Mouse (Mus musculus) erythroblast, embryonic 14.5 days (primary cell): ENCODE measurements around the gene Camk2b. TPM values are rescaled to one million over a fixed set of nuclear protein-coding genes. Genes with fewer than 3 reads are reported as not detected.
"Not testable (repeated sequence)": the region's sequence is repeated elsewhere in the genome, so short reads cannot be mapped to it uniquely, and the experiment has no call there.

Source experiments
- H3K27me3 ChIP-seq: 2 replicates; pipeline ENCODE4 v1.6.1; 2012; ENCODE audit warnings: inconsistent platforms; ENCODE audit not compliant: control insufficient read depth
- H3K36me3 ChIP-seq: 2 replicates; pipeline ENCODE4 v1.6.1; 2012; ENCODE audit warnings: mild to moderate bottlenecking, inconsistent platforms; ENCODE audit not compliant: control insufficient read depth
- H3K4me1 ChIP-seq: 2 replicates; pipeline ENCODE4 v1.6.1; 2012; ENCODE audit warnings: inconsistent platforms; ENCODE audit not compliant: control insufficient read depth
- H3K4me3 ChIP-seq: replicated peaks from 2 replicates; pipeline ENCODE3; 2012; ENCODE audit warnings: moderate library complexity, mild to moderate bottlenecking, inconsistent platforms
- H3K9me3 ChIP-seq: 2 replicates; pipeline ENCODE4 v1.6.1; 2012; ENCODE audit warnings: low read length, inconsistent platforms, mixed read lengths; ENCODE audit not compliant: control insufficient read depth
- GATA1 ChIP-seq: IDR thresholded peaks from 2 replicates; pipeline ENCODE4 v1.6.1; 2012; ENCODE audit warnings: low read length, inconsistent platforms, mixed read lengths
- TAL1 ChIP-seq: IDR thresholded peaks from 3 replicates; pipeline ENCODE4 v1.6.1; 2012; ENCODE audit warnings: low read length, inconsistent platforms, mixed read lengths
- polyA plus RNA-seq: library from polyadenylated mRNA; stranded (reverse); fragments of >175 nt; gene quantifications from 2 replicates; pipeline ENCODE4 v1.2.3, GENCODE M21; 2012

Camk2b gene
- polyA plus RNA-seq, 1 experiment, result not detected

DNA sequence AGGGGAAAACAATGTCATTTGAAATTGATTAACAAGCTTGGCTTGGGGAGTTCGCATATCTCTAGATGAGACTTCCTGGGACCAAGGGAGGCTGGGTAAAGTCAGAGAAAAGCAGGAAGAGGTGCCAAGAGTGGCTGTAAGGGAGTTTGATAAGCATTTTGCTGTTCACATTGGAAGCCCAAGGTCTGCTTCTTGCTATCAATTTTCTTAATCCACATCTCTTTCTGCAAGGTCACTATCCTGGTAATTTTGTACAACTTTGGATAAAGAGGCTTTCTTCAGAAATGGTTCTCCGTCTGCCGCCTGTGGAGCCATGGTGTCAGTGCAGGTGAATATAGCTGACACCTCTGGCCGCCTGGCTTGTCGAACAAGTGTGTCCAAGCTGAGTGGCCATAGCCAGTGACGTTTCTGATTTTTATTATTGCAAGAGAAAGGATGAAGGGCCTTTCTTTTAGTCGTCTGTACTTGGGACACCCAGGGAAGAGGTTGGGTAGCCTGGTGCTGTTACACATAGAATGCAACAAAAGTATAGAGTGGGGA is 111.1 kb downstream of the Camk2b start:
- H3K4me3 ChIP-seq, result peak overlapping the region; percentile 92
- peaks cover 33% of the 10 kb centered on the region for H3K4me1 ChIP-seq
- TF ChIP-seq TAL1, result no peak
- no peaks in the 10 kb centered on the region for H3K27me3 ChIP-seq
- no peaks in the 10 kb centered on the region for H3K9me3 ChIP-seq
- H3K36me3 ChIP-seq, result peaks cover 12% of the 10 kb centered on the region

DNA sequence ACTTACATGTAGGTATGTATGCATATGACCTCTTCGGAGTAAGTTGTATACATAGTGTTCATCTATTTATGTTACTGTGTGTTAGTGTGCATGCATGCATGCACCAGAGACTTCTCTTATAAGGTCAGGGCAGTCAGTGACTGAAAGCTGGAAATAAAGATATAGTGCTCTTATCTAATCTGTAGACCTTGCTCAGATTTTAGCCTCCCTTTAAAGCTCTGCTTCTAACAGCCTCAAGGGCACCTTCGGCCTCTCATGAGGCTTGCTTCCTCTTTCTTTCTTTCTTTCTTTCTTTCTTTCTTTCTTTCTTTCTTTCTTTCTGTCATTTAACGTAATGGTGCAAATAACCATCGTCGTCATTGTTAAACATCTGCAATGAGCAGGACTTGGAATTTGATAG is 111.7 kb downstream of the Camk2b start:
- H3K4me1 ChIP-seq, result peaks cover 33% of the 10 kb centered on the region
- no peak for TF ChIP-seq TAL1
- H3K4me3 ChIP-seq, result no peak overlapping the region

GRCm38 (mm10) chr11:5953130-5953765 is 112.9 kb downstream of the Camk2b start:
- Histone ChIP-seq H3K4me1 (peaks cover 31% of the 10 kb centered on the region), H3K4me3 (no peak overlapping the region), H3K27me3 (no peaks in the 10 kb centered on the region), H3K36me3 (peaks cover 5% of the 10 kb centered on the region), H3K9me3 (no peaks in the 10 kb centered on the region)
- TF ChIP-seq GATA1, result no peak
- TF ChIP-seq TAL1, result no peak

More for the DNA sequence above, 111.7 kb downstream of the Camk2b start:
- no peaks in the 10 kb centered on the region for H3K9me3 ChIP-seq
- H3K27me3 ChIP-seq, result no peaks in the 10 kb centered on the region
- peaks cover 10% of the 10 kb centered on the region for H3K36me3 ChIP-seq

DNA sequence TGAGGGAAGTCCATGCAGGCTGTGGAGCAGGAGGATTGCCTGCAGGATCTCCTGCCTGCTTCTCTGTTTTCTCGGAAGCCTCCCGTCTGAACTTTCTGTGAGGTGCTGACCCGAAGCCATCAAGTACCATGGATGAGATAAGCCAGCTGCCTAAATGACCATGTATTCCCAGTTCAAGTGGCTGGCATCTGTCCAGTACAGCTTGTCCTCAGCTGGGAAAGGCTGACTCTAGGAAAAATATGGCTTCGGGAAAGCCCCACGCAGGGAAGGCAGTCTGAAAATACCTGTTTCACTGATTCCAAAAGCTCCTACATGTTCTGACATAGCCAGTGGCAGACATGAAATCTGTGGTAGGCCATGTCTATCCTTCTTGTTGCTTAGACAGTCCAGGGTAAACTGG is 113.7 kb downstream of the Camk2b start:
- TF ChIP-seq TAL1, result no peak
- TF ChIP-seq GATA1, result no peak
- peaks cover 4% of the 10 kb centered on the region for H3K36me3 ChIP-seq
- H3K27me3 ChIP-seq, result peaks cover 3% of the 10 kb centered on the region; the same call in 1 of the 2 replicates
- peaks cover 29% of the 10 kb centered on the region for H3K4me1 ChIP-seq
- H3K4me3 ChIP-seq, result no peak overlapping the region
- H3K9me3 ChIP-seq, result no peaks in the 10 kb centered on the region

DNA sequence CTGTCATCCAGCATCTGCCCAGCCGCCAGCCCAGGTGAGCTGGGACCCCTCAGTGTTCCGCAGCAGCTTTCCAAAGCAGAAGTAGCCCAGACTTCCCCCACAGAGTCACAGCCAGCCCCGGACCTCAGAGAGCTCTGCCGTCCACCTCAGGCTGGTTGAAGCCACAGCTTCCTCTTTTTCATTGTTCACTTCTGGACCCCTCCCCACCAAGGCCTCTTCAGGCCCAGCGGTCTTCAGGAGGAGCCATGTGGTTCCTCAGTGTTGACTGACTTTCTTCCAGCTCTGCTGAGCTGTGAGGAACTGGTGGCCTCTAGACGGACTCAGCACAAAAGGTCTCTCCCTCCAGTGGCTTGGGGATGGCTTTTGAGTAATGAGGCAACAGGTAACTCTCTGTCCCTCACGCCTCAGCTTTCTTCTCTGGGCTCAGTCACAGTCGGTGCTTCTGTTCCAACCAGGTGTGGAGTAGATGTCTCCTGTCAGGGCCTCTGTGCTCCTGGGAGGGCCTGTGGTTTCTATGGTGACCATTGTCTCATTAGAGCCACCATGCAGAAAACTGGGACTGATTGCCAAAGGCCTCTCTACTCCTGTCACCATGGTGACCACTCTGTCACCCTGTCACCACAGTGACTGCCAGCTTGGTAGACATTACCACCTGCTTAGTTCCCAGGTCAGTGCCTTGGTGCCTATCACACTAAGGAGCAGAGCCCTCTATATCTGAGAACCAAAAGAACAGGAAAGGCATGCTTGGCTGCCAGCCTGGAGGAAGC is 116.4 kb downstream of the Camk2b start, which contains the start of gene Gck:
Gene Gck, minus strand, starts transcription at position 496 of the 767 bp plus-strand sequence.
- H3K36me3 ChIP-seq, result no peaks in the 10 kb centered on the region
- H3K27me3 ChIP-seq, result peaks cover 3% of the 10 kb centered on the region; the same call in 1 of the 2 replicates
- H3K4me3 ChIP-seq, result no peak within 1 kb of the TSS
- no peak for TF ChIP-seq GATA1
- TF ChIP-seq TAL1, result no peak
- peaks cover 5% of the 10 kb centered on the region for H3K4me1 ChIP-seq
- no peaks in the 10 kb centered on the region for H3K9me3 ChIP-seq

GRCm38 (mm10) chr11:5948546-5949250 is 117.5 kb downstream of the Camk2b start:
- no peaks in the 10 kb centered on the region for H3K4me1 ChIP-seq
- TF ChIP-seq GATA1 (no peak), TAL1 (no peak)
- H3K4me3 ChIP-seq, result no peak overlapping the region
- H3K27me3 ChIP-seq, result peaks cover 3% of the 10 kb centered on the region; the same call in 1 of the 2 replicates
- no peaks in the 10 kb centered on the region for H3K9me3 ChIP-seq
- no peaks in the 10 kb centered on the region for H3K36me3 ChIP-seq

GRCm38 (mm10) chr11:5947796-5948195 is 118.4 kb downstream of the Camk2b start:
- peaks cover 3% of the 10 kb centered on the region; the same call in 1 of the 2 replicates for H3K27me3 ChIP-seq
- no peak overlapping the region for H3K4me3 ChIP-seq
- no peak for TF ChIP-seq GATA1
- no peaks in the 10 kb centered on the region for H3K36me3 ChIP-seq
- H3K9me3 ChIP-seq, result no peaks in the 10 kb centered on the region
- H3K4me1 ChIP-seq, result no peaks in the 10 kb centered on the region

GRCm38 (mm10) chr11:5945096-5945495 is 121.1 kb downstream of the Camk2b start:
- Histone ChIP-seq H3K9me3 (no peaks in the 10 kb centered on the region), H3K27me3 (peaks cover 3% of the 10 kb centered on the region; the same call in 1 of the 2 replicates), H3K36me3 (no peaks in the 10 kb centered on the region), H3K4me3 (no peak overlapping the region), H3K4me1 (no peaks in the 10 kb centered on the region)
- TF ChIP-seq TAL1 (no peak), GATA1 (no peak)

DNA sequence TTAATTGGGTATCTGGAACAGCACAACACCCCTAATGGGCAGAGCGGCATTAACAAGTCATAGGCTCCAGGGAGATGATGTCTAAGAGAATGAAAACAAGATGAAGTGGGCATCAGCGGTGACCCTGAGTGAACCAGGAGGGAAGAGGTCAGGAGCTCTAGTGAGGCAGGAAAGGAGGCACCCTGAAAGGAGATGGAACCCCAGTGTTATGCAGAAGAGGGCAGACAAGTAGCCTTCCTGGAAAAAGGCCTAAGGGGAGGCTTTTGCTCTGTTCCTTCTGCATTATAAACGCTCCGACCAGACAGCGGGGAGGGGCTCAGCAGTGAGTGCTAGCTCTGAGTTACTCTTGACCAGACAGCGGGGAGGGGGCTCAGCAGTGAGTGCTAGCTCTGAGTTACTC is 123.2 kb downstream of the Camk2b start:
- Histone ChIP-seq H3K9me3 (no peaks in the 10 kb centered on the region), H3K27me3 (peaks cover 3% of the 10 kb centered on the region; the same call in 1 of the 2 replicates), H3K4me3 (no peak overlapping the region), H3K36me3 (no peaks in the 10 kb centered on the region), H3K4me1 (no peaks in the 10 kb centered on the region)
- no peak for TF ChIP-seq TAL1
- TF ChIP-seq GATA1, result no peak

GRCm38 (mm10) chr11:5934531-5934930 is 131.6 kb downstream of the Camk2b start:
- not testable (repeated sequence) for H3K9me3 ChIP-seq, H3K4me3 ChIP-seq, H3K4me1 ChIP-seq, H3K27me3 ChIP-seq, H3K36me3 ChIP-seq

DNA sequence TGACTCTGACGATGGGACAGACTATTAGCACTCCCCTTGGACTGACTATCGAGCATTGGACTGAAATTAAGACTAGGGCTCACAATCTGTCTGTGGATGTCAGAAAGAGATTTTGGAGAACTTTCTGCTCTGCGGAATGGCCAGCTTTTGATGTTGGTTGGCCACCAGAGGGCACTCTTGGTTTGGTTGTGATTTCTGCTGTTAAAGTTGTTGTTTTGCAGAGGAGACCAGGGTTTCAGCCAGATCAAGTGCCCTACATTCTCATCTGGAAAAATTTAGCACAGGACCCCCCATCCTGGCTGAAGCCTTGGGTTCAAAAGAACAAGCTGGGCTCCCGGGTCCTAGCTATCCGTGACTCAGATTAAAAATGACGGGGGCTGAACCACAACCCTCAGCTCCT is 134.2 kb downstream of the Camk2b start:
- not testable (repeated sequence) for H3K27me3 ChIP-seq, H3K36me3 ChIP-seq, H3K4me1 ChIP-seq, H3K4me3 ChIP-seq, H3K9me3 ChIP-seq
